Mouse (Mus musculus) bone marrow macrophage, adult 2 months (primary cell): ENCODE data around the gene 4930503B20Rik. TPM values are rescaled to one million over a fixed set of nuclear protein-coding genes. Genes with fewer than 3 reads are reported as not detected.

ENCODE experiments used
- H3K27ac ChIP-seq: 2 replicates; pipeline ENCODE4 v1.5.1; 2012; ENCODE audit warnings: low read depth, low read length; ENCODE audit not compliant: insufficient read depth
- H3K4me1 ChIP-seq: 2 replicates; pipeline ENCODE4 v1.6.1; 2012; ENCODE audit warnings: low read length; ENCODE audit not compliant: control insufficient read depth, insufficient read depth
- H3K4me3 ChIP-seq: 2 replicates; pipeline ENCODE4 v1.5.1; 2012; ENCODE audit warnings: mild to moderate bottlenecking, low read length, moderate library complexity; ENCODE audit not compliant: insufficient read depth
- CTCF ChIP-seq: IDR thresholded peaks from 2 replicates; pipeline ENCODE4 v1.5.1; 2012; ENCODE audit warnings: low read depth, mild to moderate bottlenecking, low read length, moderate library complexity
- POLR2A ChIP-seq: IDR thresholded peaks from 2 replicates; pipeline ENCODE4 v1.6.1; 2012; ENCODE audit warnings: mild to moderate bottlenecking, low read depth, low read length, borderline replicate concordance
- polyA plus RNA-seq: library from polyadenylated mRNA; stranded (reverse); fragments of >200 nt; gene quantifications from 2 replicates; pipeline ENCODE4 v1.2.4, GENCODE M21; 2012; ENCODE audit not compliant: missing spikeins, insufficient read depth, insufficient read length

4930503B20Rik gene
- polyA plus RNA-seq, 1 experiment = not detected

DNA sequence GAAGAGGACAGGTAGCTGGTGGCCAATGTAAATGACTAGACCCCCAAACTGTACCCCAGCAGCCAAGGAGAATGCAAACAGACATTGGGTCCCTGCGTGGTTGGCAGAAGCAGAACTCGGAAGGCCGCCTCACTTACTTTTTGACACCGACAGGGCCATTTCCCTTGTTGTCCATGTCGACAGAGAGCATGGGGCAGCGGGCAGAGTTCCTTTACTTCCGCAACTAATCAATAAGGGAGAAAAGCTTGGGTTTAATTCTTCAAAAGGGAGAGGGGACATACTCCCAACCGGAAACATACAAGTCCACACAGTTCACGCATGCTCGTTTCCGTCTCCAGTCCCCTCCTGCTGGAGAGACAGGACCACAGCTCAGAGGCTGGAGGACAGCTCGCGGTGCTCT lies 29.5 kb upstream of the 4930503B20Rik start:
- Histone ChIP-seq H3K4me3 (no peak overlapping the region), H3K27ac (no peak overlapping the region), H3K4me1 (peaks cover 16% of the 10 kb centered on the region)
- TF ChIP-seq POLR2A (no peak), CTCF (no peak)

DNA sequence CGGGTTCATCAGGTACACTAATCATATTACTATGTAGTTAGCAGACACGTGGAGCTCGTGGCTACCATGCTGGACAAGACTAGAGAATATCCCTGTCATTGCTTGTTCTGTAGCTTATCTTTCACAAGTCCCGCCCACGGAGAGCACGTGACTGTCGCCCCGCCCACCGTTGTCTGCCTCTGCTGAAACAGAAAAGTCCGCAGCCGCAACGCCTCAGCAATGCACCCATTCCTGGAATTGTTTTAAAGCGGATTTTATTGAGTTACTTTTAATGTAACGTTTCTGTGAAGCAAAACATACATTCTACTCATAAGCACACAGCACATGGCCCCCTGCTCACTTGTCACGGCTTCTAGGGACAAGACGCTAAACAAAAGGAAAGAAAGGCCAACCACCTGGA lies 28.5 kb upstream of the 4930503B20Rik start:
- no peak overlapping the region for H3K27ac ChIP-seq
- no peak overlapping the region for H3K4me3 ChIP-seq
- H3K4me1 ChIP-seq = peaks cover 10% of the 10 kb centered on the region
- no peak for TF ChIP-seq CTCF
- TF ChIP-seq POLR2A = no peak

DNA sequence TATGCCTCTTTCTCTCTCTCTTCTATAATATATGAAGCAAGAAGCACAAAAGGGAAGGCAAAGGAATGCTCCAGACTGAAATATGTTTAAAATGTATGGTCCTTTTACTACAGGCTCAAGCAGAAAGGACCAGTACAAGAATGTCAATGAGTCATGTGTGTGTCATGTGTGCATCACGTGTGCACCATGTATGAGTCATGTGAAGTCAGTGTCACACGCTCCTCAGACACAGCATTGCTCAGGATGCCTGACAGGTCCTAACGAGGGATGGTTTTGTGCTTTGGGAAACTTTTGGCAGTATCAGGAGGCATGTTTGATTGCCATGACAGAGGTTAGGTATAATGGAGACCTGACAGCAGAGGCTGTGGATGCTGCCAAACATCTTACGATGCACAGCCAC lies 25.1 kb upstream of the 4930503B20Rik start:
- no peak overlapping the region for H3K4me3 ChIP-seq
- peaks cover 4% of the 10 kb centered on the region; the same call in 1 of the 2 replicates for H3K4me1 ChIP-seq
- TF ChIP-seq POLR2A = no peak
- no peak for TF ChIP-seq CTCF
- H3K27ac ChIP-seq = no peak overlapping the region

DNA sequence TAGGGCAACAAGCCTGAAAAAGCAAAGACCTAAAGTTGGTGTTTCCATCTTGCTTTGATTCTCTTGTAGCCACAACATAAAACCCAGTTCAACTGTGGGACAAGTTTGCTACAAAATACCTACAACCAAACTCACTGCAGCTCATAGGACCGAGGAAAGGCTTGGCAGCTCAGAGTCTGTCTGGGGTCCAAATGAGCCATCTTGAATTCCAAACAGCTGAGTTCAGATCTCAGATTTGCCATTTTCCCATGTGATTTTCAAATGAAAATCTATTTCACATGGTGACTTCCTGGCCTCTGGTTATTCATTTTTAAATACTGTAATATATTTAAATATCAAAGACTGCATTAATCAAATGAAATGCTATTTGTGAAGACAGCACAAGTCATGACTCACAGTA lies 24.0 kb upstream of the 4930503B20Rik start:
- H3K4me3 ChIP-seq = no peak overlapping the region
- peaks cover 4% of the 10 kb centered on the region; the same call in 1 of the 2 replicates for H3K4me1 ChIP-seq
- H3K27ac ChIP-seq = no peak overlapping the region
- no peak for TF ChIP-seq CTCF
- TF ChIP-seq POLR2A = no peak

DNA sequence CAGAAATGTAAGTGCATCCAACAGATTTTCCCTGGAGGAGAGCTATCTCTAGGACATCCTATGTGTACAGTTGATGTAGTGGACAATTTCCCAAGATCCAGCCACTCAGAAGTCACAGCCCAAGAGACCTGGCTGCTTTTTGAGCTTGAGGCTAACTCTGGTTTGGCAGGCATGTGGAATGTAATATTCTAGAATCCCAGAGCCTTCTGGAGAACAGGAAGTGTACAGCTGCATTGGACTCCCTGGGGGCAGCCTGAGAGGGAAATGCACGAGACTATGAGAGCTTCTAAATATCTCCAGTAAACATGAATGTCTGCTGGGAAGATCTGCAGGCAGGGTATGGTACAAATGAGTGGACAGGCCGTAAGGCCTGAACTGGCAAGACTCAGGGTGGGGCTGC lies 20.0 kb upstream of the 4930503B20Rik start:
- Histone ChIP-seq H3K27ac (no peak overlapping the region), H3K4me1 (peaks cover under 1% of the 10 kb centered on the region; the same call in 1 of the 2 replicates), H3K4me3 (no peak overlapping the region)
- TF ChIP-seq CTCF = no peak
- no peak for TF ChIP-seq POLR2A

DNA sequence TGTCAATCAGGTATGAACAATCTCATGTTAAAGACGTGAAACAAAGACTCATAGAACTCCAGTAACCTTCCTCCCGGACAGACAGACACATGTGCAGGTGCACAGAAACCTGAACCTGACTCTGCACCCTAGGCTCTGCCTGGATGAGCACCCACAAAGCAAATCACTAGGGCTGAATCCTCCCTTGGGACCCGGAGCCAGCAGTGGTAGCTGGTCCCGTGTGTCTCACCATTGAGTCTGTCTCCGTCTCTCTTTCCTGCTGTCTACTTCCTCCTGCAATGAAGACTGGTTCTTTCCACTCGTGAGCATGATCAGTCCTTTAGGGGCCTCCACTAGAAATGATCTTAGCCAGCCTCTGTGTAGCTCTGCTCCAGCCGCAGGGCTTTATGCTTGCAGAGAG lies 10.8 kb upstream of the 4930503B20Rik start:
- H3K27ac ChIP-seq = no peak overlapping the region
- peaks cover 10% of the 10 kb centered on the region for H3K4me1 ChIP-seq
- H3K4me3 ChIP-seq = no peak overlapping the region
- no peak for TF ChIP-seq POLR2A
- TF ChIP-seq CTCF = no peak

- no peak overlapping the region for H3K27ac ChIP-seq
- peaks cover 12% of the 10 kb centered on the region for H3K4me1 ChIP-seq
- H3K4me3 ChIP-seq = no peak overlapping the region
- TF ChIP-seq POLR2A = no peak
- no peak for TF ChIP-seq CTCF
Observed at GRCm38 (mm10) chr3:146661001-146661400, 9.9 kb upstream of the 4930503B20Rik start.

DNA sequence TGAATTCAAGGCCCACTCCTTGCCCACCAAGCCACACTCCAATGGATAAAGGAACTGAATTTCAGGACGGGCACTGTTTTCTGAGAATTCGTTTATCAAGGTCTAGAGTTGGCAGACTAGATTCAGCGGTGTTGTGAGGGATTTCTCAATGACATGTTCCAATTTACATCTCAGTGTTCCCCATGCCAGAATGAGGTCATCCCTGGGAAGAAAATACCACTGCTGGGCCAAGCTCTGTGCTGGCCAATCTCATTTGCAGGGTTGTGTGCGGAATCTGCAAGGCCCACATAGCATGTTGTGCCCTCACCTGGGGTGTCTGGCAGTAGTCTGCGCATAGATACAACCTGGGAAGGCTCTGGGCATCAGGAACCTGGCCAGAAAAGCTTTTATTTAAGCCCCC lies 8.2 kb upstream of the 4930503B20Rik start:
- Histone ChIP-seq H3K4me1 (peaks cover 20% of the 10 kb centered on the region), H3K4me3 (no peak overlapping the region), H3K27ac (no peak overlapping the region)
- TF ChIP-seq POLR2A = no peak
- no peak for TF ChIP-seq CTCF

GRCm38 (mm10) chr3:146658061-146658639 lies 7.0 kb upstream of the 4930503B20Rik start:
- no peak for TF ChIP-seq CTCF
- TF ChIP-seq POLR2A = no peak
- H3K27ac ChIP-seq = no peak overlapping the region
- peaks cover 28% of the 10 kb centered on the region for H3K4me1 ChIP-seq
- H3K4me3 ChIP-seq = no peak overlapping the region

- Histone ChIP-seq H3K4me1 (peaks cover 28% of the 10 kb centered on the region), H3K4me3 (no peak overlapping the region), H3K27ac (peak overlapping the region; percentile 49)
- TF ChIP-seq CTCF (no peak), POLR2A (no peak)
Observed at GRCm38 (mm10) chr3:146657433-146657832, 6.3 kb upstream of the 4930503B20Rik start.
